Mouse (Mus musculus) cerebellum, postnatal 36 days (tissue): Measurements from ENCODE around the gene Irf2.

Experiments used
- DNase-seq, 2 experiments: peaks; one replicate each; pipeline ENCODE4 v3.0.0; 2021 to 2022; ENCODE audit warnings: mixed read lengths in 2 of 2

The Irf2 gene

DNA sequence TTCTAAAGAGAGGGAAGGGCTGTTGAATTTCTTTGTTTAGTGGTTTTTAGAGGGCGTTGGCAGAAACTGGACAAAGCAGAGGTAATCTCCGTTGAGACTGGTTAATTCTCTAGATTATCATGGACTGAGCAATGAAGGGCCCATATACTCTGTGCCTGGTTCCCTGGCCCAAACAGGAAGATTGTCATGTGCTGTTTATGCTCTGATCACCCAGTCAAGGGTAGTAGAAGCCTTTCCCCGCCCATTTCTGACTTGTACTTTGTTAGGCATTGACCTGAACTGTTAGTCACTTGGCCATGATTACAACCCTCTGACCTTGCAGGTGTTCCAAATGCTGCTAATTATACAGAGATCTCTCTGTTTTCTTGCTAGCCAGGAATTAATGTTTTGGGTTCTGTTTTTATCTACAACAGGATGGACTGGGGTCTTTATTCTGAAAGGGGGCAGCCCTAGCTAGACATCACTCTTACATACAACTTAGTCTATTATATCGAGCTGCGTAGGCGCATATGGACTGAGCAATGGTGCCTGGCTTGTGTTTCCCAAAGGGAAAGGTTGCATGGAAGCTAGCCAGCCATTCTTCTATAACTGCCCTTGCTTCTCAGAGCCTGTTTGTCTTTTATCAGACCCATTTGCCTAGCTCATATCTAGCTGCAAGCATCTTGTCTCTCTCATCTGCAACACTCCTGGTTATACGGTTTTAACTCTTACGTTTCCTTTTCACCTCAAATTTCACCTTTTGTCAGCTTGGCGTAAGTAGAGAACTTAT lies 143.9 kb downstream of the Irf2 start:
- DNase-seq, result no peak

DNA sequence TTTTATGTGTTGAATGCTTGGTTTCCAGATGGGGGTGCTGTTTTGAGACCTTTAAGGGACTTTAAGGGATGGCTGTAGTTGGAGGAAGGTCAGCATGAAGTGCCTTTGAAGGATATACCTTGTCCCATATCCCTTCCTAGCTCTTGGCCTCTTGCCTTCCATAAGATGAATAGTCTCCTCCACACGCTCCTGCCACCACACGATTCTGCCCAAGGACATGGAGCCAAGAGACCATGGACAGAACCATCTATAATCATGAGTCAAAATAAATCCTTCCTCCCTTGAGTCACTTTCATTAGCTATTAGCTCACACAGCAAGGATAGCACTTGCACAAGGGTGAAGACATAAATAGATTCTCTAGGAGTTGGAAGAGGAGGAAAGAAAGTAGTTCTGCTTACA lies 146.3 kb downstream of the Irf2 start:
- DNase-seq, result no peak

DNA sequence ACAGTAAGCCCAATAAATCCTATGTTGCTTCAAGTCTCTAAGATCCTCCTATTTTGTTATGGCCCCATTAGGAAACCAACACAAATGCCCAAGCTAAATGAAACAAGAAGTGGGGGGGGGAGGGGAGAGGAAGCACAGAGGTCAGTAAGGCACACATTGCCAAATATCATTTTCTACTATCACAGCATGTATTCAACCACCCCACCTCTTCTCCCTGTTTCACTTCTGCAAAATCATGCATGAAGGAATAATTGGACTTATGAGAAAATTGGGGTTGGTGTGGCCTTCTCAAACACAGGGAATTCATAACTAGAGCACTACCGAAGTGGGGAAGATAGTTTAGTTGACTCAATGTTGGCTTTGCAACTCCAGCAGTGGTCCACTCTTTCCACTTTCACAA lies 146.7 kb downstream of the Irf2 start:
- no peak for DNase-seq

DNA sequence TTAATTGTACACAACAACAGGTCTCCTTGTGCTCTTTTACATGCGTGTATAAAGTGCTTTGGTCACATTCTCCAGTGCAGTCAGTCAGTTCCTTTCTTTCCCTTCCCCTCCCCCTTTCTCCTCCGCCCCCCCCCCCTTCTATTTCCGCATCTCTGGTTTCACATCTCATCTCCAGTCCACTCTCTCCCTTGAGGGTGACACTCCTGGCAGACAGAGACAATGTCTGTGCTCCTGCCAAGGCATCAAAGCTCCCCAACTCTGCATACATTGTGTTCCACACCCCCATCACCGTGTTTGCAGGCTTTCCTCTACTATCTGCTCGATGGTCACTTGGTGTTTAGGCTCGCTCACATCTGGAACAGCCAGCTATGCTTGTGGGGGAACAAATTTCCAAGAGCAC lies 147.9 kb downstream of the Irf2 start:
- DNase-seq, result no peak

DNA sequence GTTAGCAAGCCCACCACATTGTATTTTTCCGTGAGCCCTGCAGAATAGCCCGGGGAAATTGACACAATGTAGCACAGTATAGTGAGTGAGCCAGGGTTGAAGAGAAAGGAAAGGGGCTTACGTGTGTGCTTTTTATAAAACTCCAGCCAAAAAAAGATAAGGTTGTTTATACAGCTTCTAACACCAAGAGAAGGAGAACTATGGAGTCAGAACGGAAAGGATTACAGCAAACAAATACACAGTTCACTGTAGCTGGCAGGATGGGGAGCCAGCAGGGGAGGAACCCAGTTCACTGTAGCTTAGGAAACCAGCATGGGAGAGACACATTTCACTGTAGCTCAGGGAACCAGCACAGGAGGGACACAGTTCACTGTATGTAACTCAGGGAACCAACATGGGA lies 149.0 kb downstream of the Irf2 start:
- no peak for DNase-seq

DNA sequence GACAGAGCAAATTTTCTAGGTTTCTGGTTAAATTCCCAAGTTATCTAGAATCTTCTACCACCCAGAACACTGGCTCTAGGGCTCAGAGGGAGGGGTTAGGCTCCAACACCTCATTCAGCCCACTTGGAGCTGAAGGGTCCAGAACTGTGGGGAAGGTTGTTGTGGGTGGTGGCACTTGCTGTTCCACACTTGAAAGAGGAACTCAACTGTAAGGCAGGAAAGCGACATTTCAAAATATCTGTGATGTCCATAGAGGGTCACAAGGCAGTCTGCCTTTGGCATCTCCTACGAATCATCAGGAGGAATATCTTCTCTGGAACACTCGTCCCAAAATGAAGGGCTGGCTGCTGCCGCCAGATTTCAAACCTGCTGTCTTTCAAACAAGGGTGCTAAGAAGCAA lies 150.7 kb downstream of the Irf2 start:
- DNase-seq, result no peak

DNA sequence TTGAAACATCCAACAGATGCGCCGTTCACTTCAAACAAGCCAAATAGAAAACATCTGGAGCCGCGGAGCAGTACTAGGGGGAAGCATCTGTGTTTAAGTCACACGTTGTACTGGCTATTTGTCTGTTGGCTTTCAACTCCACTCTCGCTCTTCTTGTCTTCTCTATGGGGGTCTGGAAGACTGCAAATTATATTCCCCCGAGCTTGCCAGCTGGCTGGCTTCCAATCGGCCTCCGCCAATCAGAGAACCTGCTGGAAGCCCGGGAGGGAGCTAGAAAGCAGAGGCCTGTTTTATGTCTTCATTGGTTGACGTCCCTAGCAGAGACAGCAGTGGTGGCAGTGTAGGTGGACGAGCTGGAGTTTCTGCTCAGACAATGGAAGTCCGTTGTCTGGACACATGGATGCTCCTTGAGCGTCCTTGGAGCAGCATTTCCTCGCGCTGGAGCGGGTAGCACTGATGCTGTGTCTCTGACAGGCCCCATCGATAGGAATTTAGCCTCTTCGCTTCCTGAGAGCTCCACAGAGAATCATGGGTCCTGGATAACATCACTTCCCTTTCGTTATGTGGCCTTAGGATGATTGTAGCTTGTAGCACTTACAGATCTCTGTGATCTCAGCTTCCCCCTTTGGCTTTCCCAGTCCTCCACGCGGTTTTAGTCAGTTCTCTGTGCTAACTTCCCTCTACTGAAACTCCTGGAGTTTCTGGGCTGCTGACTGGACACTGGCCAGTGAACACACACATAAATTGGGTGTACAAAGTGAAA lies 153.2 kb downstream of the Irf2 start:
- DNase-seq, result peak; percentile 19 to 21

DNA sequence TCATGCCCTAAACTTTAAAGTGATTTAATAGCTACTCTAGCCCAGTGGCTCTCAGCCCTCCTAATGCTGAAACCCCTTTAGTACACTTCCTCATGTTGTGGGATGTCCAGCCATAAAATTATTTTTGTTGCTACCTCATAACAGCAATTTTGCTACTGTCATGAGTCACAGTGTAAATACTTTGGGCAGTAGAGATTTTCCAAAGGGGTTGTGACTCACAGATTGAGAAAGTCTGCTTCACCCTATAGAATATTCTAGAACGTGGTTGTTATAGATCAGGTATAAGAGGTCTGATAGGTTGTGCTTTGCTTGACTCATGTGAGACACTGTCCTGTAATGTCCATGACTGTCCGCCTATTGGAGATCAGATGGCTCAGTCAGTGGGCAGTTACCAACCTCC lies 154.9 kb downstream of the Irf2 start:
- no peak for DNase-seq

DNA sequence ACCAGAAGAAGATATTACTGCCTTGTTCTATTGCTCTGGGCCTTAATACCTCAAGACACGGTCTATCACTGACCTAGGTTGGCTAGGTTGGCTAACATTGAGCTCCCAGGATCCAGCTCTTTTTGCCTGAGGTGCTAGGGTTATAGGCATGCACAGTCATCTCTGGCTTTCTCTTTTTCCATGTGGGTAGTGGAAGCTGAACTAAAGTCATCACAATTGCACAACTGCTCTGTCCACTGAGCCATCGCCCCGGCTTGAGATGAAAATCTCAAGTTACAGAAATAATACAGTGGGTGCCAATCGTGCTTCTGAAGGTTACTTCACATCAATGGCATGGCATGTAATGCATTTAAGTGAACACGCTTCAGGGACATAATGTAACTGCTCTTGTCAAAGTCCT lies 156.5 kb downstream of the Irf2 start:
- DNase-seq, result no peak

DNA sequence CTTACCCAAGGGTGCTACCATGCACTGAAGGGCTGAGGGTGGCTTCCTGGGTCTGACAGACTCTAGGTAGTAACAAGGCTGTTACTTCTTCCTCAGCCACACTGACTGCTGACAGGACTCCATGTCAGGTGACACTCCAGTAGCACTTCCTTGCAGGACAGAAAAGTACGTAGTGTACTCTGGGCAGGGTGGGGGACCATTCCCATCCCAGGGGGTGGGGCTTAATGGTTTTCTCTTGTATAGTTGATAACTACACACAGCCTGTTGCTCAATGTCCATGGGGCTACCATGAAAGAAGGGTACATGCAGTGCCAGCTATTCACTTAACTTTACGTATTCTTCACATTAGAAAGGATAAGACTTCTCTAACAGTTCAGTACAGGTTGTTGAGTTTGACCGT lies 157.2 kb downstream of the Irf2 start:
- no peak for DNase-seq
